In the genomic region with DNA sequence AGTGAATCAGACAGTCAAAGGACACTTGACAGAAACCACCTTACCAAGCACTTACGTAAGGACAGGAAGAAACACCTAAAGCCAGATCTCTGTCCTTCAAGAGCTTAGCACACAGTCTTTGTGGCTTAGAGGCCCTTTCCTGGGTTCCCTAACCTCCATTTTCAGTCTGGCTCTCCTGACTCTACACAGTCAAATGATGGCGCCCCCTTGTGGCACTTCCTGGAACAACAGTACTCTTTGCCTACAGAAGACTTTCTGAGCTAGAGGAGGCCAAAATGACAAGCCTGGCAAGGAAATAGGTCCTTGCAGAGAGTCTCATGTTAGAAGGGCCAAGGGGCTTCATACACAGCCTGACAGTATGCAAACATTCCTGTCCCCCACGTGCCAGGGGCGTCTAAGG, we compare ENCODE assay signal across 8 mouse cellular contexts. TPM values are rescaled to one million over a fixed set of nuclear protein-coding genes. Genes with fewer than 3 reads are reported as not detected.
DNase-seq lines count a peak whose midpoint lies in the region.

No protein-coding gene starts in this region.

- peak; percentile 55 to 57 for DNase-seq in frontal cortex, postnatal 25 days (ENCODE audit: low spot score in 2 of 2)
- no peak for DNase-seq in frontal cortex, postnatal 14 days (ENCODE audit: low spot score in 2 of 2)
- DNase-seq in CD4-positive helper T cell, adult 2 months (ENCODE audit: low read depth, low spot score) = peak; percentile 76
- DNase-seq in adrenal gland, postnatal 14 days = peak; percentile 93
- peak; percentile 78 for DNase-seq in forelimb bud, embryonic 11.5 days (ENCODE audit: low read depth, low spot score)
- peak; percentile 34 to 57 for DNase-seq in layer of hippocampus, postnatal 14 days (ENCODE audit: low spot score in 2 of 2)
- peak; percentile 83 for DNase-seq in mesoderm, embryonic 11.5 days (ENCODE audit: low read depth, low spot score)
- DNase-seq in testis, postnatal 10 days (ENCODE audit: low spot score) = peak; percentile 95

RNA-seq across cellular contexts. Expression of a gene that starts 7.5 kb away (rescaled TPM):
- total RNA-seq in adrenal gland, postnatal 14 days (2021) = not detected in 2 replicates
- total RNA-seq in layer of hippocampus, postnatal 14 days (2021) = not detected

RNA-seq across cellular contexts. Expression of a gene that starts 43.5 kb away (rescaled TPM):
- total RNA-seq in adrenal gland, postnatal 14 days (2021) = not detected in 2 replicates
- total RNA-seq in layer of hippocampus, postnatal 14 days (2021) = not detected

Comparison
In these comparisons a context has a peak if more than half of its experiments do, and no peak if none do; other contexts are left out.
1. DNase-seq: peak in frontal cortex, postnatal 25 days (2 of 2), CD4-positive helper T cell, adult 2 months (single experiment), adrenal gland, postnatal 14 days (single experiment), forelimb bud, embryonic 11.5 days (single experiment), layer of hippocampus, postnatal 14 days (2 of 2), mesoderm, embryonic 11.5 days (single experiment) and testis, postnatal 10 days (single experiment); none in frontal cortex, postnatal 14 days (0 of 2).